Comparison of ENCODE assay signal across 25 mouse cellular contexts in genomic region chr3:143972351-143972750, GRCm38 (mm10).
DNase-seq lines count a peak whose midpoint lies in the region; ATAC-seq and TF ChIP-seq lines count a peak whose summit lies in the region.
"Had no signal": no experiment of that assay in that cellular context is flagged by ENCODE, and none has a peak within 500 bp of the region (broad histone marks: within the 10 kb centered on the region; RNA-seq: fewer than 3 reads in every experiment).

No protein-coding gene starts in this region.

- H3K27ac ChIP-seq in kidney, embryonic 14.5 days (ENCODE audit: low read depth, low read length), result no peak overlapping the region
- H3K27ac ChIP-seq in kidney, embryonic 15.5 days, result no peak overlapping the region
- no peak overlapping the region for H3K27ac ChIP-seq in liver, adult 2 months (replicated peaks; ENCODE audit: insufficient read depth, low read depth, low read length)
- H3K27ac ChIP-seq in liver, embryonic 12.5 days, result no peak overlapping the region
- H3K27ac ChIP-seq: embryonic facial prominence, embryonic 10.5 days; embryonic facial prominence, embryonic 12.5 days; forebrain, embryonic 13.5 days had no signal

- H3K9me3 ChIP-seq in kidney, embryonic 14.5 days (ENCODE audit: control insufficient read depth, low read length), result no peaks in the 10 kb centered on the region
- H3K9me3 ChIP-seq in kidney, embryonic 15.5 days (replicated peaks), result no peaks in the 10 kb centered on the region
- no peaks in the 10 kb centered on the region for H3K9me3 ChIP-seq in liver, embryonic 12.5 days (replicated peaks)
- H3K9me3 ChIP-seq: embryonic facial prominence, embryonic 10.5 days; embryonic facial prominence, embryonic 12.5 days; forebrain, embryonic 13.5 days had no signal

- ATAC-seq in kidney, embryonic 14.5 days (ENCODE audit: low FRiP score, low TSS enrichment), result no peak
- no peak for ATAC-seq in kidney, embryonic 15.5 days (replicated peaks; ENCODE audit: low FRiP score)
- ATAC-seq in liver, embryonic 12.5 days, result no peak
- ATAC-seq: activated CD4-positive, CD25-positive, alpha-beta regulatory T cell, adult 4 months; CD4-positive, CD25-positive, alpha-beta regulatory T cell, adult 4 months; forebrain, embryonic 13.5 days; Patski had no signal

- H3K4me3 ChIP-seq in kidney, embryonic 14.5 days (ENCODE audit: low read length), result no peak overlapping the region
- H3K4me3 ChIP-seq in kidney, embryonic 15.5 days (replicated peaks), result no peak overlapping the region
- H3K4me3 ChIP-seq in liver, adult 2 months (ENCODE audit: insufficient read depth, low read depth, low read length), result no peak overlapping the region
- H3K4me3 ChIP-seq in liver, embryonic 12.5 days, result no peak overlapping the region
- H3K4me3 ChIP-seq: embryonic facial prominence, embryonic 10.5 days; embryonic facial prominence, embryonic 12.5 days; forebrain, embryonic 13.5 days had no signal

- no peak for TF ChIP-seq POLR2A in liver, adult 2 months (IDR thresholded peaks at IDR 0.05; ENCODE audit: extremely low read depth, insufficient read depth, low read length)

- H3K4me1 ChIP-seq in kidney, embryonic 14.5 days (ENCODE audit: control insufficient read depth, insufficient read depth, low read length), result no peaks in the 10 kb centered on the region
- no peaks in the 10 kb centered on the region for H3K4me1 ChIP-seq in kidney, embryonic 15.5 days
- H3K4me1 ChIP-seq in liver, adult 2 months (ENCODE audit: control insufficient read depth, insufficient read depth, low read length), result no peaks in the 10 kb centered on the region
- H3K4me1 ChIP-seq in liver, embryonic 12.5 days, result no peaks in the 10 kb centered on the region
- H3K4me1 ChIP-seq: embryonic facial prominence, embryonic 10.5 days; embryonic facial prominence, embryonic 12.5 days; forebrain, embryonic 13.5 days had no signal

- no peaks in the 10 kb centered on the region for H3K27me3 ChIP-seq in kidney, embryonic 14.5 days (ENCODE audit: control insufficient read depth, insufficient read depth, low read length)
- no peaks in the 10 kb centered on the region for H3K27me3 ChIP-seq in kidney, embryonic 15.5 days
- H3K27me3 ChIP-seq in liver, adult 2 months (ENCODE audit: control insufficient read depth, insufficient read depth, low read length), result no peaks in the 10 kb centered on the region
- no peaks in the 10 kb centered on the region for H3K27me3 ChIP-seq in liver, embryonic 12.5 days (replicated peaks)
- H3K27me3 ChIP-seq: CH12.LX; embryonic facial prominence, embryonic 12.5 days; Patski had no signal

- H3K36me3 ChIP-seq in kidney, embryonic 14.5 days (ENCODE audit: control insufficient read depth, insufficient read depth, low read length), result no peaks in the 10 kb centered on the region
- H3K36me3 ChIP-seq in kidney, embryonic 15.5 days, result no peaks in the 10 kb centered on the region
- no peaks in the 10 kb centered on the region for H3K36me3 ChIP-seq in liver, adult 2 months (ENCODE audit: control insufficient read depth, insufficient read depth, low read length)
- no peaks in the 10 kb centered on the region for H3K36me3 ChIP-seq in liver, embryonic 12.5 days
- H3K36me3 ChIP-seq: embryonic facial prominence, embryonic 10.5 days; embryonic facial prominence, embryonic 12.5 days; G1E had no signal

- no peak overlapping the region for H3K4me2 ChIP-seq in kidney, embryonic 14.5 days (replicated peaks; ENCODE audit: low read depth, low read length)
- H3K4me2 ChIP-seq in kidney, embryonic 15.5 days, result no peak overlapping the region
- no peak overlapping the region for H3K4me2 ChIP-seq in liver, embryonic 12.5 days
- H3K4me2 ChIP-seq: embryonic facial prominence, embryonic 12.5 days; forebrain, embryonic 13.5 days had no signal

- no peaks in the 10 kb centered on the region for H3K79me2 ChIP-seq in liver, adult 2 months (ENCODE audit: control insufficient read depth, insufficient read depth, low read length)

- no peak overlapping the region for H3K9ac ChIP-seq in kidney, embryonic 14.5 days (ENCODE audit: low read depth, low read length)
- no peak overlapping the region for H3K9ac ChIP-seq in kidney, embryonic 15.5 days
- no peak overlapping the region for H3K9ac ChIP-seq in liver, adult 2 months (ENCODE audit: low read depth, low read length)
- H3K9ac ChIP-seq in liver, embryonic 12.5 days, result no peak overlapping the region
- H3K9ac ChIP-seq: embryonic facial prominence, embryonic 12.5 days; forebrain, embryonic 13.5 days had no signal

- TF ChIP-seq CTCF in liver, adult 2 months (IDR thresholded peaks at IDR 0.05; ENCODE audit: low read depth, low read length), result no peak

- peak; percentile 31 for DNase-seq in kidney, adult 11 months
- peak; percentile 36 to 55 for DNase-seq in kidney, adult 8-10 months
- DNase-seq in kidney, adult 18-20 months, result no peak
- DNase-seq in kidney, postnatal 14 days, result peak; percentile 21
- DNase-seq in liver, adult 2 months (ENCODE audit: extremely low read depth, low read depth, low spot score), result peak; percentile 12
- DNase-seq: adrenal gland, adult 8-10 months; adrenal gland, postnatal 14 days; adrenal gland, postnatal 36 days; B cell, adult 2 months; cerebellum, adult 11-12 months; cerebellum, adult 2 months; cerebellum, adult 9-10 months; cerebellum, postnatal 10 days; cerebellum, postnatal 25 days had no signal
